Mouse (Mus musculus) CH12.LX (cell line): ENCODE results near the gene St8sia4. TPM values are rescaled to one million over a fixed set of nuclear protein-coding genes. Genes with fewer than 3 reads are reported as not detected.

Source experiments
- DNase-seq: peaks from one replicate; pipeline ENCODE4 v3.0.0-alpha.2; 2013; ENCODE audit errors: extremely low read depth
- H3K27ac ChIP-seq: 2 replicates; pipeline ENCODE4 v1.5.1; 2012; ENCODE audit warnings: low read depth, mild to moderate bottlenecking, control low read depth, moderate library complexity; ENCODE audit not compliant: insufficient read depth
- H3K27me3 ChIP-seq: replicated peaks from 2 replicates; pipeline ENCODE3; 2012; ENCODE audit warnings: inconsistent platforms
- H3K36me3 ChIP-seq, 2 experiments: replicated peaks in 1 of 2; 2 replicates each; pipeline versions ENCODE3 to v1.6.1; 2012; ENCODE audit warnings: inconsistent platforms in 1 of 2, low read length in 1 of 2, mild to moderate bottlenecking in 1 of 2, mixed read lengths in 1 of 2, moderate library complexity in 1 of 2; ENCODE audit not compliant: control insufficient read depth in 1 of 2, insufficient read depth in 1 of 2
- H3K4me1 ChIP-seq, 2 experiments: 2 replicates each; pipeline ENCODE4 v1.6.1; 2012; ENCODE audit warnings: inconsistent platforms in 1 of 2, moderate library complexity in 1 of 2; ENCODE audit not compliant: insufficient read depth in 2 of 2, control insufficient read depth in 1 of 2
- H3K4me2 ChIP-seq: 2 replicates; pipeline ENCODE4 v1.6.1; 2012; ENCODE audit warnings: low read depth, mild to moderate bottlenecking, control low read depth; ENCODE audit not compliant: poor library complexity, insufficient read depth, severe bottlenecking
- H3K4me3 ChIP-seq, 3 experiments: fragments of 150-350 bp in 1 of 3; sonication (generic) in 1 of 3; replicated peaks in 1 of 3; 2 replicates each; pipeline versions ENCODE3 to v1.5.1; 2011 to 2012; ENCODE audit warnings: low read depth in 2 of 3, low read length in 2 of 3, mild to moderate bottlenecking in 2 of 3, moderate library complexity in 2 of 3, control low read depth in 1 of 3, improper control_type of control experiment in 1 of 3, inconsistent platforms in 1 of 3, mixed read lengths in 1 of 3; ENCODE audit not compliant: poor library complexity in 1 of 3
- H3K79me2 ChIP-seq: replicated peaks from 2 replicates; pipeline ENCODE4 v1.6.1; 2012; ENCODE audit warnings: mild to moderate bottlenecking, moderate library complexity; ENCODE audit not compliant: control insufficient read depth, poor library complexity, insufficient read depth, severe bottlenecking; ENCODE audit errors: extremely low read depth
- H3K9ac ChIP-seq: 2 replicates; pipeline ENCODE4 v1.6.1; 2012; ENCODE audit warnings: low read depth, mild to moderate bottlenecking, control low read depth, moderate library complexity; ENCODE audit not compliant: insufficient read depth
- H3K9me3 ChIP-seq: replicated peaks from 2 replicates; pipeline ENCODE3; 2012; ENCODE audit warnings: low read length, inconsistent platforms, mixed read lengths
- BHLHE40 ChIP-seq: IDR thresholded peaks from 2 replicates; pipeline ENCODE4 v1.6.1; 2011; ENCODE audit warnings: mild to moderate bottlenecking, low read depth, low read length, improper control_type of control experiment
- CHD1 ChIP-seq: IDR thresholded peaks from 2 replicates; pipeline ENCODE4 v1.6.1; 2012; ENCODE audit warnings: low read depth, low read length, improper control_type of control experiment, inconsistent platforms
- CHD2 ChIP-seq: IDR thresholded peaks from 2 replicates; pipeline ENCODE4 v1.6.1; 2011; ENCODE audit warnings: low read length, improper control_type of control experiment
- E2F4 ChIP-seq: IDR thresholded peaks from 2 replicates; pipeline ENCODE4 v1.6.1; 2011; ENCODE audit warnings: low read depth, low read length, improper control_type of control experiment; ENCODE audit not compliant: insufficient replicate concordance
- ELF1 ChIP-seq: IDR thresholded peaks from 2 replicates; pipeline ENCODE4 v1.6.1; 2014; ENCODE audit warnings: low read depth, mild to moderate bottlenecking, inconsistent platforms, low read length, improper control_type of control experiment
- HCFC1 ChIP-seq: IDR thresholded peaks from 2 replicates; pipeline ENCODE4 v1.6.1; 2012; ENCODE audit warnings: low read depth, mild to moderate bottlenecking, inconsistent platforms, low read length, improper control_type of control experiment
- JUN ChIP-seq: IDR thresholded peaks from 2 replicates; pipeline ENCODE4 v1.6.1; 2011; ENCODE audit warnings: low read depth, mild to moderate bottlenecking, low read length, improper control_type of control experiment, moderate library complexity; ENCODE audit not compliant: insufficient read depth
- MAFK ChIP-seq: IDR thresholded peaks from 2 replicates; pipeline ENCODE4 v1.6.1; 2011; ENCODE audit warnings: low read length, improper control_type of control experiment; ENCODE audit not compliant: insufficient replicate concordance
- MAX ChIP-seq: IDR thresholded peaks from 2 replicates; pipeline ENCODE4 v1.6.1; 2011; ENCODE audit warnings: low read length, improper control_type of control experiment
- MXI1 ChIP-seq: IDR thresholded peaks from 2 replicates; pipeline ENCODE4 v1.6.1; 2011; ENCODE audit warnings: mild to moderate bottlenecking, low read depth, low read length, improper control_type of control experiment
- MYC ChIP-seq: IDR thresholded peaks from 2 replicates; pipeline ENCODE4 v1.6.1; 2011; ENCODE audit warnings: low read depth, mild to moderate bottlenecking, improper control_type of control experiment, low read length
- NRF1 ChIP-seq: IDR thresholded peaks from 2 replicates; pipeline ENCODE4 v1.6.1; 2014; ENCODE audit warnings: low read depth, mild to moderate bottlenecking, inconsistent platforms, low read length, improper control_type of control experiment, moderate library complexity
- PAX5 ChIP-seq: IDR thresholded peaks from 2 replicates; pipeline ENCODE4 v1.6.1; 2012; ENCODE audit warnings: low read length, inconsistent platforms, mixed read lengths
- POLR2A ChIP-seq: IDR thresholded peaks from 2 replicates; pipeline ENCODE4 v1.6.1; 2011; ENCODE audit warnings: low read depth, mild to moderate bottlenecking, improper control_type of control experiment, low read length
- RAD21 ChIP-seq: IDR thresholded peaks from 2 replicates; pipeline ENCODE4 v1.6.1; 2011; ENCODE audit warnings: low read depth, mild to moderate bottlenecking, low read length, improper control_type of control experiment, moderate library complexity
- RCOR1 ChIP-seq: conservative IDR thresholded peaks from 2 replicates; pipeline ENCODE4 v1.6.1; 2012; ENCODE audit warnings: low read depth, mild to moderate bottlenecking, inconsistent platforms, low read length, improper control_type of control experiment
- TCF12 ChIP-seq: IDR thresholded peaks from 2 replicates; pipeline ENCODE4 v1.6.1; 2014; ENCODE audit warnings: low read depth, mild to moderate bottlenecking, inconsistent platforms, low read length, improper control_type of control experiment
- USF1 ChIP-seq: IDR thresholded peaks from 2 replicates; pipeline ENCODE4 v1.6.1; 2014; ENCODE audit warnings: low read depth, mild to moderate bottlenecking, inconsistent platforms, low read length, improper control_type of control experiment
- USF2 ChIP-seq: conservative IDR thresholded peaks from 2 replicates; pipeline ENCODE4 v1.6.1; 2011; ENCODE audit warnings: low read depth, low read length, improper control_type of control experiment
- ZC3H11A ChIP-seq: IDR thresholded peaks from 2 replicates; pipeline ENCODE4 v1.6.1; 2012; ENCODE audit warnings: low read depth, mild to moderate bottlenecking, inconsistent platforms, low read length, improper control_type of control experiment
- ZKSCAN1 ChIP-seq: IDR thresholded peaks from 2 replicates; pipeline ENCODE4 v1.6.1; 2012; ENCODE audit warnings: low read depth, inconsistent platforms, low read length, improper control_type of control experiment, borderline replicate concordance
- ZMIZ1 ChIP-seq: IDR thresholded peaks from 2 replicates; pipeline ENCODE4 v1.6.1; 2012; ENCODE audit warnings: low read depth, mild to moderate bottlenecking, inconsistent platforms, low read length, improper control_type of control experiment
- ZNF384 ChIP-seq: IDR thresholded peaks from 2 replicates; pipeline ENCODE4 v1.6.1; 2012; ENCODE audit warnings: low read depth, low read length, improper control_type of control experiment, inconsistent platforms
- dilution Hi-C: fragments of 300-500 bp; cut with MboI; formaldehyde crosslinking; loops from 2 replicates; pipeline ENCODE4 v1.14.3; 2020; ENCODE audit warnings: low sequenced_read_pairs; ENCODE audit not compliant: extremely low pct_unique_long_range_greater_than_20kb, extremely low pct_ligation_motif_present
- in situ Hi-C: fragments of 300-500 bp; cut with MboI; formaldehyde crosslinking; loops from 3 replicates; pipeline ENCODE4 v1.14.3; 2019; ENCODE audit warnings: low sequenced_read_pairs, low pct_ligation_motif_present, low pct_unique_long_range_greater_than_20kb, mixed read lengths
- polyA plus RNA-seq: library from polyadenylated mRNA; unstranded; fragments of >175 nt; gene quantifications from 2 replicates; pipeline ENCODE4 v1.2.1, GENCODE M21; 2012; ENCODE audit warnings: low read depth; ENCODE audit not compliant: insufficient read length
- total RNA-seq, 2 experiments: library from RNA; depleted of rRNA; stranded (reverse); fragments of 300-350 nt in 1 of 2; fragments of >200 nt in 1 of 2; gene quantifications; 2 replicates each; pipeline ENCODE4 v1.2.3; 2012 to 2014

St8sia4 gene
- total and polyA plus RNA-seq, 3 experiments, result 2.3 to 13.6 (median 12.7) TPM

DNA sequence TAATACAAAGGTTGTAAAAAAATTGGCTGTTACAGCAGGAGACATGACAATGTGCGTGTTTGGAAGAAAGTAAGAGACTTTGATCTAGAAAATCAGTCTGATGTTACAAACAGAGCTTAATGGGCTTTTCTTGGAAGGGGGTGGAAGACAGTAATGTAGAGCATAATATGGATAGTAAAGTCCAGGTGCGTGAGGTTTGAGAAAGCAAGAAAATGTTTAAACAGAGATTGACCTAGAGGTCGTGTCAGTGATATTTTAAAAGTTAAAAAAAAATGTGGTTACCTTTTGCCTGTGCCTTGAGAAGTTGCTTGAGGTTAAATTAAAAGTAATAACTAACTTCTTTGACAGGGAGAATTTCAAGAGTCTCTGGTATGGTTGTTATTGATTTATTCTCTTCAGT, 41.8 kb upstream of the St8sia4 start:
- Histone ChIP-seq H3K4me3 (no peak overlapping the region), H3K79me2 (no peaks in the 10 kb centered on the region), H3K9me3 (no peaks in the 10 kb centered on the region), H3K4me2 (no peak overlapping the region), H3K27me3 (no peaks in the 10 kb centered on the region)
- no peak for DNase-seq
- in situ Hi-C loops (no loop called here), dilution Hi-C loops (no loop called here)
- TF ChIP-seq CHD1, result no peak
- TF ChIP-seq, all 38 proteins: peak for 0
- H3K4me1 ChIP-seq, result no peaks in the 10 kb centered on the region
- H3K27ac ChIP-seq, result no peak overlapping the region
- H3K36me3 ChIP-seq, result no peaks in the 10 kb centered on the region
- H3K9ac ChIP-seq, result no peak overlapping the region

DNA sequence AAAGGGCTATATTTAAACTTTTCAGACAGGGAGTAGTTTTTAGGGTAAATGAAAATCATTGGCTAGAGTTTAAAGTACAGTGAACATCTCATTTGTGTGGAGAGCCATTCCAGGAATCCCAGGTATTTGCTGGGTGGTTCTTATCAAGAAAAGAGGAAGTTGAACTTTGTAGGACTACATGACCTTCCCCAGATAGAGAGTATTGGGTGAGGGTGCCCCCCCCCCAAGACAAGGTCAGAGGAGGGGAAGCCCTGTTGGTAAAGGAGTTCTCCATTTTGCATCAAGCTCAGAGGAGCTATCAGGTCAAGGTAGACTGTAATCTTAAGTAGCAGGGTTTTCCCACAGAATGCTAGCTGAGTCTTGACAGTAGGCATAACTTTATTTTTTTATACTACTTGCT, 32.5 kb upstream of the St8sia4 start:
- no peak overlapping the region for H3K4me2 ChIP-seq
- no peaks in the 10 kb centered on the region for H3K4me1 ChIP-seq
- dilution Hi-C loops (no loop called here), in situ Hi-C loops (no loop called here)
- no peaks in the 10 kb centered on the region for H3K36me3 ChIP-seq
- DNase-seq, result peak; percentile 3
- no peaks in the 10 kb centered on the region for H3K9me3 ChIP-seq
- TF ChIP-seq E2F4, result no peak
- no peak for TF ChIP-seq ELF1
- TF ChIP-seq ZC3H11A, result no peak
- no peak for TF ChIP-seq USF1
- TF ChIP-seq HCFC1, result no peak
- no peak for TF ChIP-seq POLR2A
- no peak for TF ChIP-seq JUN
- TF ChIP-seq TCF12, result no peak
- no peak for TF ChIP-seq MAX
- no peak for TF ChIP-seq CHD2
- no peak for TF ChIP-seq ZKSCAN1
- TF ChIP-seq NRF1, result no peak
- H3K79me2 ChIP-seq, result no peaks in the 10 kb centered on the region
- no peaks in the 10 kb centered on the region for H3K27me3 ChIP-seq
- H3K4me3 ChIP-seq, result no peak overlapping the region
- H3K9ac ChIP-seq, result no peak overlapping the region
- H3K27ac ChIP-seq, result no peak overlapping the region

DNA sequence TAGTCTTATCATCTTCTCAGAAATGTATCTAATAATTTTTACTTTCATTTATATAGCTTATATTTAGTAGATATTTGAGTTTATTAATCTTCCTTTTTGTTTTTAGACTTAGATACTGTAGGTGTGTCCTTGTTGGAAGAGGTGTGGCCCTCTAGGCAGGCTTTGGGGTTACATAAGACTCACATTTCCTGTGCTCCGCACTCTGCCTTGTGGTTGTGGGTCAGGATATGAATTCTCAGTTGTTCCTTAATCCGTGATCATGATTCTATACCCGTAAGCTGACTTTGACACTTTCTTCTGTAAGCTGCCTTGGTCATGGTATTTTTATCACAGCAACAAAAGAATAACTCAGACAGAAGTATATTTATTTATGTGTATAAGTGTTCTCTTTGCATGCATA, 6.7 kb upstream of the St8sia4 start:
- no peak for TF ChIP-seq MXI1
- no peak for TF ChIP-seq BHLHE40
- no peak for TF ChIP-seq NRF1
- no peak for TF ChIP-seq MAFK
- TF ChIP-seq POLR2A, result no peak
- no peak for TF ChIP-seq PAX5
- no peak for TF ChIP-seq RAD21
- TF ChIP-seq ZNF384, result no peak
- no peak for TF ChIP-seq RCOR1
- no peak for TF ChIP-seq USF2
- no peak for TF ChIP-seq ZMIZ1
- no peak for TF ChIP-seq MYC
- no peak for TF ChIP-seq E2F4
- no peak for TF ChIP-seq ELF1
- H3K9ac ChIP-seq, result no peak overlapping the region
- H3K4me2 ChIP-seq, result no peak overlapping the region
- no peaks in the 10 kb centered on the region for H3K36me3 ChIP-seq
- in situ Hi-C loops, result no loop called here
- no peak overlapping the region for H3K4me3 ChIP-seq
- no peaks in the 10 kb centered on the region for H3K79me2 ChIP-seq
- no peaks in the 10 kb centered on the region for H3K27me3 ChIP-seq
- no peaks in the 10 kb centered on the region for H3K9me3 ChIP-seq
- dilution Hi-C loops, result no loop called here
- peaks cover 0 to 3% of the 10 kb centered on the region in 2 experiments; a peak in 1 of 4 replicates for H3K4me1 ChIP-seq
- DNase-seq, result no peak
- H3K27ac ChIP-seq, result no peak overlapping the region
